In genomic region chr19:41519121-41519520, GRCm38 (mm10) we compare ENCODE assay signal across 24 mouse cellular contexts.
"Had no signal": no experiment of that assay in that cellular context is flagged by ENCODE, and none has a peak within 500 bp of the region (broad histone marks: within the 10 kb centered on the region; RNA-seq: fewer than 3 reads in every experiment).

No protein-coding gene starts in this region.

- H3K27ac ChIP-seq: heart, embryonic 10.5 days; hindbrain, embryonic 10.5 days; hindbrain, embryonic 13.5 days; hindbrain, embryonic 15.5 days; hindbrain, postnatal 0 days; kidney, embryonic 15.5 days; kidney, postnatal 0 days; limb, embryonic 13.5 days; limb, embryonic 15.5 days had no signal

- DNase-seq: gastrocnemius, postnatal 10 days; gastrocnemius, postnatal 25 days; heart, adult 18-20 months; heart, postnatal 10 days; heart, postnatal 4 days; kidney, adult 11 months; kidney, adult 2 months; kidney, adult 9 months; kidney, postnatal 14 days; kidney, postnatal 36 days; layer of hippocampus, adult 9-11 months; layer of hippocampus, postnatal 36 days; left cerebral cortex, postnatal 4 days had no signal

- ATAC-seq: hindbrain, postnatal 0 days; intestine, embryonic 16.5 days had no signal

- H3K4me2 ChIP-seq: heart, embryonic 12.5 days; hindbrain, embryonic 13.5 days; hindbrain, embryonic 15.5 days; kidney, embryonic 15.5 days; limb, embryonic 13.5 days; limb, embryonic 15.5 days had no signal

- H3K27me3 ChIP-seq: heart, embryonic 12.5 days; hindbrain, embryonic 13.5 days; hindbrain, embryonic 15.5 days; kidney, embryonic 15.5 days; limb, embryonic 13.5 days; limb, embryonic 15.5 days had no signal

- H3K4me1 ChIP-seq: kidney, embryonic 15.5 days had no signal

- H3K9me3 ChIP-seq: heart, embryonic 10.5 days; heart, embryonic 12.5 days; hindbrain, embryonic 10.5 days; hindbrain, embryonic 13.5 days; hindbrain, embryonic 15.5 days; kidney, embryonic 15.5 days; limb, embryonic 13.5 days; limb, embryonic 15.5 days had no signal

- H3K9ac ChIP-seq: heart, embryonic 12.5 days; hindbrain, embryonic 13.5 days; hindbrain, embryonic 15.5 days; kidney, embryonic 15.5 days; limb, embryonic 13.5 days; limb, embryonic 15.5 days had no signal

- H3K36me3 ChIP-seq: heart, embryonic 10.5 days; heart, embryonic 12.5 days; hindbrain, embryonic 10.5 days; hindbrain, embryonic 13.5 days; hindbrain, embryonic 15.5 days; kidney, embryonic 15.5 days; limb, embryonic 13.5 days; limb, embryonic 15.5 days had no signal

- H3K4me3 ChIP-seq: heart, embryonic 10.5 days; heart, embryonic 12.5 days; hindbrain, embryonic 10.5 days; hindbrain, embryonic 13.5 days; hindbrain, embryonic 15.5 days; kidney, embryonic 15.5 days; limb, embryonic 13.5 days; limb, embryonic 15.5 days had no signal
